Mouse (Mus musculus) Patski (cell line): ENCODE results near the gene Rapgef2. TPM values are rescaled to one million over a fixed set of nuclear protein-coding genes. Genes with fewer than 3 reads are reported as not detected.

ENCODE experiments used
- ATAC-seq: fragments of 100-300 bp; one replicate; pipeline ENCODE4 v1.8.0; 2021
- CTCF ChIA-PET: fragments of 350-600 bp; sonication (Branson Sonifier 250); formaldehyde crosslinking; loops from one replicate; lab custom pipeline; 2022; ENCODE audit warnings: inconsistent platforms; lab: Charles Lee
- POLR2A ChIA-PET: fragments of 350-600 bp; sonication (Branson Sonifier 250); formaldehyde crosslinking; loops from one replicate; lab custom pipeline; 2022; ENCODE audit warnings: antibody characterized with exemption, inconsistent platforms; lab: Charles Lee
- DNase-seq: peaks from one replicate; pipeline ENCODE4 v3.0.0-alpha.2; 2011; ENCODE audit warnings: low read depth, low spot score
- H3K27me3 ChIP-seq: fragments of 371-371 bp; one replicate; pipeline ENCODE4 v1.5.1; 2021
- CTCF ChIP-seq: fragments of 100-300 bp; IDR thresholded peaks from one replicate; pipeline ENCODE4 v1.5.1; 2021
- in situ Hi-C: fragments of 300-500 bp; cut with MboI; formaldehyde crosslinking; loops from 3 replicates; pipeline ENCODE4 v1.11.1; 2018; ENCODE audit warnings: low pct_unique_long_range_greater_than_20kb, mixed read lengths
- polyA plus RNA-seq: library from polyadenylated mRNA; unstranded; gene quantifications from one replicate; pipeline ENCODE4 v1.2.3, GENCODE M21; 2021

Gene Rapgef2
- polyA plus RNA-seq, 1 experiment from 2014 or later: 19.1 TPM

GRCm38 (mm10) chr3:79299401-79299800 lies 13.1 kb upstream of the Rapgef2 start:
- ChIA-PET CTCF (no interaction called here), POLR2A (no interaction called here)
- TF ChIP-seq CTCF: no peak
- peaks cover 20% of the 10 kb centered on the region for H3K27me3 ChIP-seq
- DNase-seq: no peak
- no peak for ATAC-seq
- in situ Hi-C loops: no loop called here

GRCm38 (mm10) chr3:79297281-79297680 lies 11.0 kb upstream of the Rapgef2 start:
- ChIA-PET POLR2A (interaction anchor here (0.5 kb wide), 1 partner anchor 571 kb away, joined by 3 read pairs; no protein-coding TSS in a partner anchor), CTCF (interaction anchor here (0.7 to 1.6 kb wide), 2 partner anchors 52 to 289 kb away, joined by 3 read pairs; no protein-coding TSS in a partner anchor)
- DNase-seq: no peak
- TF ChIP-seq CTCF: no peak
- H3K27me3 ChIP-seq: peaks cover 25% of the 10 kb centered on the region
- in situ Hi-C loops: no loop called here
- ATAC-seq: no peak

- peaks cover 18% of the 10 kb centered on the region for H3K27me3 ChIP-seq
- no peak for TF ChIP-seq CTCF
- DNase-seq (no peak), ATAC-seq (no peak)
- in situ Hi-C loops: no loop called here
- CTCF ChIA-PET: no interaction called here
- POLR2A ChIA-PET: interaction anchor here (1.1 kb wide), 1 partner anchor 10 kb away, joined by 3 read pairs; the partner anchor contains the start of gene Rapgef2
Observed at GRCm38 (mm10) chr3:79296586-79296985, 10.3 kb upstream of the Rapgef2 start.

DNA sequence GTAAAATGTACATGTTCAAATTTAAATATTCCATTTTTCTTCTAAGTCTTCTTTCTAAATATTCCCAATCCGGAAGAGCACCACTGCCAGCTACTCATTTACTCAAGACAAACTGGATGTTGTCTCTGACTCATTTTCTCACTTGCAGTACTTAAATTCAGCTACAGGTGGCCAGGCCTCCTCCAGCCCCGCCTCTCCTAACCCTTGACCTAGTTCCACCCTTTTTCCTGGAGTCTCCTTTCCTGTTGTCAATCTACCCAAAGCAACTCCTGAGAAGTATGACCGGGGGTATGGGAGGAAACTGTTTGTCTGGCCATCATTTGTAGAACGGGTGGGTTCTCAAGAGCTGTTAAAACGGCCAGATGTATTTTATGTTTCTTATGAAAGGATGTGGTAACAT lies 9.7 kb upstream of the Rapgef2 start:
- ChIA-PET POLR2A (interaction anchor here (1.1 kb wide), 1 partner anchor 10 kb away, joined by 3 read pairs; the partner anchor contains the start of gene Rapgef2), CTCF (interaction anchor here (1.4 kb wide), 1 partner anchor 20 kb away, joined by 3 read pairs; no protein-coding TSS in a partner anchor)
- no peak for TF ChIP-seq CTCF
- DNase-seq (no peak), ATAC-seq (peak; percentile 42)
- H3K27me3 ChIP-seq: peaks cover 12% of the 10 kb centered on the region
- in situ Hi-C loops: no loop called here

DNA sequence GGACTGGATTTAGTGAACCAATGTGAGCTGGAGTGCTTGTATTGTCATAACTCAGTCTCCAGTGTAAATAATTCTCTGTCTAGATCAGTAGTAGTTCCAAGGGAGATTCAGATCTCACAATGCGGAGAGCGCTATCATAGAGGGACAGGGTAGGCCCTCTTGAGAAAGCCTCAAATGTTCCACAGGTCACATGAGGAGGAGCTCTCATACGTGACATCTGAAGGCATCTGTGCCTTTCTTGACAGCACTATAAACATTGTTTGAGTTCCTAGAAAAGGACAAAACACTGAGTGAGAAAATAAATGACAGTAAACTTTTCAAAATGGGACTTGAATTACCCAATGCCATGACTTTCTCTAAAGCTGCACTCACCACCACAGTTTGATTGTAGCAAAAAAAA lies 8.4 kb upstream of the Rapgef2 start:
- TF ChIP-seq CTCF: no peak
- POLR2A ChIA-PET: no interaction called here
- CTCF ChIA-PET: interaction anchor here (1.6 kb wide), 1 partner anchor 18 kb away, joined by 3 read pairs; no protein-coding TSS in a partner anchor
- in situ Hi-C loops: no loop called here
- DNase-seq: no peak
- H3K27me3 ChIP-seq: peaks cover 10% of the 10 kb centered on the region
- ATAC-seq: no peak

- CTCF ChIA-PET: interaction anchor here (0.9 to 1.3 kb wide), 2 partner anchors 140 to 335 kb away, joined by 3 read pairs; no protein-coding TSS in a partner anchor
- POLR2A ChIA-PET: no interaction called here
- H3K27me3 ChIP-seq: peaks cover 10% of the 10 kb centered on the region
- no peak for TF ChIP-seq CTCF
- DNase-seq: no peak
- in situ Hi-C loops: no loop called here
- no peak for ATAC-seq
Observed at GRCm38 (mm10) chr3:79293023-79293422, 6.7 kb upstream of the Rapgef2 start.

- TF ChIP-seq CTCF: no peak
- ChIA-PET POLR2A (no interaction called here), CTCF (no interaction called here)
- no peak for DNase-seq
- peaks cover 5% of the 10 kb centered on the region for H3K27me3 ChIP-seq
- in situ Hi-C loops: loop anchor here (5.0 to 10.0 kb wide), 2 partner anchors 64 to 303 kb away; partner anchors contain the start of gene Ppid
- no peak for ATAC-seq
Observed at GRCm38 (mm10) chr3:79289050-79289449, 2.7 kb upstream of the Rapgef2 start.

GRCm38 (mm10) chr3:79287699-79288458 lies 1.6 kb upstream of the Rapgef2 start:
- ChIA-PET POLR2A (no interaction called here), CTCF (no interaction called here)
- DNase-seq (no peak), ATAC-seq (no peak)
- in situ Hi-C loops: loop anchor here (5.0 to 10.0 kb wide), 2 partner anchors 63 to 304 kb away; partner anchors contain the start of gene Ppid
- TF ChIP-seq CTCF: no peak
- H3K27me3 ChIP-seq: no peaks in the 10 kb centered on the region

DNA sequence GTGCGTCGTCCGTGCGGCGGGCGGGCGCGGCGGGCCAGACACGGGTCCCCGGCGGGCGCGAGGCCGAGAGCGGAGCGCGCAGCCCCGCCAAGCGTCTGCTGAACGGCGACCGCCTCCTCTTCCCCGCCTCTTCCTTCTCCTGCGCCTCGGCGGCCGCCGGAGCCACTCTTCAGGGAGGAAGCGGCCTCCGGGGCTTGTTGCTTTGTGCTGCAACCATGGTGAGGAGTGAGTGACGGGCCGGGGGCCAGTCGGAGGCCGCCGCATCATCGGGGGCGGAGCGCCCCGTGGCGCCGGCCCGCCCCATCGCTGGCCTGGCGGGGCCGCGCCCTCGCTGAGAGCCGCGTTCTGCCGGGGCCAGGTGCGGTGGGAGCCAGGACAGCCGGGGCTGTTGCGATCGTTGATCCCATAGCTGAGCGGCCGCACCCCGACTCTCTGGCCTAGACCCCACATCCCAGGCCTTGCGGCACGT lies 825 bp upstream of the Rapgef2 start:
- TF ChIP-seq CTCF: no peak
- DNase-seq: peak; percentile 77
- no peaks in the 10 kb centered on the region for H3K27me3 ChIP-seq
- ChIA-PET CTCF (no interaction called here), POLR2A (interaction anchor here (0.6 to 1.4 kb wide), 3 partner anchors 9 to 149 kb away, joined by 3 read pairs; no protein-coding TSS in a partner anchor)
- in situ Hi-C loops: loop anchor here (5.0 to 10.0 kb wide), 2 partner anchors 62 to 305 kb away; partner anchors contain the start of gene Ppid
- ATAC-seq: peak; percentile 96

DNA sequence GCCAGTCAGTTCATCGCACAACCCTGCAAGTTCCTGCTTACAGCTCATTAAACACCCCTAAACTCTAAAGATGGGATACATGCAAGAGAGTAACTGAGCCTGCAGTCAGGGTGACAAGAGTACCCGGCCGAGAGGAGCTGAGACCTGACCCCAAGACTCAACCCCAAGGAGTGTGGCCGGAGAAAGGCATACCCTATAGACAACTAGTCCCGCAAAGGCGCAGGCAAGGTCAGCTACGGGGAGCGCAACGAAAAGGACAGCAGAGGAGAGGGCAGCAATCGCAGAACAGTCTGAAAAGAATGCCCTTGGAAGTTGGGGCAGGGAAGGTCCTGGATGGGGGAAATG lies 314 bp downstream of the Rapgef2 start:
- no peak for TF ChIP-seq CTCF

More for the DNA sequence above, 314 bp downstream of the Rapgef2 start:
- ATAC-seq (peak; percentile 19), DNase-seq (no peak)
- in situ Hi-C loops: loop anchor here (5.0 to 10.0 kb wide), 2 partner anchors 61 to 306 kb away; partner anchors contain the start of gene Ppid
- ChIA-PET POLR2A (interaction anchor here (0.6 to 1.4 kb wide), 6 partner anchors 10 to 301 kb away, joined by 3 to 6 read pairs (median 4); no protein-coding TSS in a partner anchor), CTCF (interaction anchor here (0.7 to 5.1 kb wide), 5 partner anchors 9 to 89 kb away, joined by 3 to 25 read pairs (median 4); no protein-coding TSS in a partner anchor)
- H3K27me3 ChIP-seq: no peaks in the 10 kb centered on the region
